Mouse (Mus musculus) megakaryocyte, embryonic 14.5 days (primary cell): ENCODE results near the gene Mtf1.

Experiments
- FLI1 ChIP-seq: IDR thresholded peaks from 2 replicates; pipeline ENCODE4 v1.6.1; 2012; ENCODE audit warnings: low read length, inconsistent platforms, mixed read lengths
- GATA1 ChIP-seq: IDR thresholded peaks from 3 replicates; pipeline ENCODE4 v1.6.1; 2012; ENCODE audit warnings: mixed read lengths, low read length, inconsistent platforms, borderline replicate concordance

- TF ChIP-seq GATA1 (no peak), FLI1 (no peak)
Observed at GRCm38 (mm10) chr4:124755526-124755925, 46.4 kb upstream of the Mtf1 start.
